Mouse (Mus musculus) kidney, postnatal 25 days (tissue): Measurements from ENCODE around the gene Itgad.

ENCODE experiments used
- DNase-seq, 2 experiments: peaks; one replicate each; pipeline ENCODE4 v3.0.0; 2021; ENCODE audit warnings: mixed read lengths in 2 of 2

Itgad gene

DNA sequence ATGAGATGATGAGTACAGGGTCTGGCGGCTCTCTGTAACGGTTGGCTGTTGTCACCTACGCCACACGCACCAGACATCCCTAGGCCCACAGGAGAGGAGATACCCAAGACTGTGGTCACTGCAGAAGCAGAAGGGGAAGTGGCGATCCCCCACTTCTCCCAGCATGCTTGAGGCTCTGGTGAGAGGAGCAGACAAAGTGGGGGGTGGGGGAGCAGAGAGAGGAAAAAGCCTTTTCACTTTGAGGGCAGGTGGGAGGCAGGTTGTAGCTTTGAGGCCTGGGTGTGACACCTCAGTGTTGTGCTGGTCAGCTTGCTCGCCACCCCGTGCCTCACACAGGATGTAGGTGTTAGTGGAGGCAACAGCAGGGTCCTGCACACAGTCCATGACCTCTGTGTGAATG lies 25.9 kb downstream of the Itgad start:
- DNase-seq = no peak

- DNase-seq = no peak
These were observed 26.4 kb downstream of the Itgad start for GRCm38 (mm10) chr7:128180546-128180945.

GRCm38 (mm10) chr7:128181691-128182090 lies 27.5 kb downstream of the Itgad start:
- DNase-seq = no peak

GRCm38 (mm10) chr7:128201607-128202006 lies 47.4 kb downstream of the Itgad start:
- DNase-seq = no peak

DNA sequence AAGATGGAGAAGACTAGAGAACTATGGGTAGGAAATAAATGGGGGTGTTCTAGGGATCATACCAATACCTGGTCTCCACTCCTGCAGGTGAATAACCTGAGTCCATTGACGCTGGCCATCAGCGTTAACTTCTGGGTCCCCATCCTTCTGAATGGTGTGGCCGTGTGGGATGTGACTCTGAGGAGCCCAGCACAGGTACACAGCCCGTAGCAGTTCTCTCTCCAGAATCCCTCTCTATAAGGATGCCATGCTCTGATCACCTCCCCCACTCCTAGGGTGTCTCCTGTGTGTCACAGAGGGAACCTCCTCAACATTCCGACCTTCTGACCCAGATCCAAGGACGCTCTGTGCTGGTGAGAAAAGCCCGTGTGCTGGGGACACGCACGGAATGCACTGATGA lies 48.9 kb downstream of the Itgad start:
- DNase-seq = no peak

- no peak for DNase-seq
These were observed 50.0 kb downstream of the Itgad start for GRCm38 (mm10) chr7:128204179-128204578.

DNA sequence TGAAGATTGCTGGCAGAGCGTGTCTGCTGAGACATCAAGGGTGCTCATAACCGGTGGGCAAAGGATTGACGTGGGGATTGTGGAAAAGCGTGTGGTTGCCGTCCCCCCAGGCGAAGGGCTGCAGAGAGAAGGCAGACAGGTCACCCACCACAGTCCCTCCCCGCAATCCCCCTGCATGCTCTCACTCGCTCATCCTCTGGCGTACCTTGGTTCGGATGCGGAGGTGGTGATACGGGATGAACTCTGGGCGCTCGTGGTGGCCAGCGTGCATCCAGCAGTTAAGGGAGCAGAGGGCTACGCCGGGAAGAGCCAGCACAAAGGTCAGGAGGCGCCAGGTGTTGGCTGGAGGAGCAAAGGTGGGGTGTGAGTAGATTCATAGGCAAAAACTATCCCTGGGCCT lies 51.5 kb downstream of the Itgad start:
- no peak for DNase-seq

- no peak for DNase-seq
These were observed 52.0 kb downstream of the Itgad start, which contains the start of gene Cox6a2 for GRCm38 (mm10) chr7:128206152-128206551. Gene Cox6a2, minus strand, starts transcription at chr7:128206387.

GRCm38 (mm10) chr7:128208187-128208586 lies 54.0 kb downstream of the Itgad start:
- DNase-seq = peak; percentile 54 to 68

GRCm38 (mm10) chr7:128209826-128210225 lies 55.6 kb downstream of the Itgad start:
- peak; percentile 53 to 75 for DNase-seq

- no peak for DNase-seq
These were observed 65.8 kb downstream of the Itgad start for GRCm38 (mm10) chr7:128219952-128220351.

GRCm38 (mm10) chr7:128220936-128221335 lies 66.8 kb downstream of the Itgad start:
- no peak for DNase-seq

DNA sequence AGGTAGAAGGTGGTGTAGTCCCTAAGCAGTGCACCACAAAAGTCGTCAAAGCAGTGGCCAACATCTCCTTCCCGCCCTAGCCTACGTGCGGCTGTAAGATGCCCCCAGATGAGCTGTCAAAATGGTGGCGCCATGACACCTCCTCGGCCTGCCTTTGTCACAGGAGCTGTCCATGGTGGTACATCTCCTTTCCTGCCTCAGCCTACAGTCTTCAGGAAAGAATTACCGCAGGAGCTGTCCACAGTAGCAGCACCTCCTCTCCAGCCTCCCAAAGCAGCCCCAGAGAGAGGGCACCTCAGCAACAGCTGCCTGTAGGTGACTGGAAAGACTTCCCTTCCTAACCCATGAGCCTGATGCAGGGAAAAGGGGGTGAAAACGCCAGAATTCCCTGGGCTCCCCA lies 77.6 kb downstream of the Itgad start:
- DNase-seq = no peak

DNA sequence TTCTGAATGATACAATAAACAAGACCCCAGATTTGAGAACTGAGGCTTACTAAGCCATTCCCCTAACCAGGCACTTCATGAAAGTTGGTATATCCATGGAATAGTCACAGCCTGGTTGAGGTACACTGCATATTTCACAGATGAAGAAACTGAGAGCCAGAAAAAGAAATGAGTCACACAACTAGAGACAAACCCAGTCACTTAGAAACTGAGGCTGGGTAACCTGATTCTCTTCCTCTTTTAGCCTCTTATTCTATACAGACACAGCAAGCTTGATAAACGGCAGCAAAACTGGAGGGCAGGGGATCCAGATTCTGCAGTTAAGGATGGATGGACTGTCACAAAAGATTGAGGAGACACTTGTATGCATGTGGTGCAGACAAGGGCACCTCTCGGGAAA lies 80.6 kb downstream of the Itgad start:
- DNase-seq = no peak

DNA sequence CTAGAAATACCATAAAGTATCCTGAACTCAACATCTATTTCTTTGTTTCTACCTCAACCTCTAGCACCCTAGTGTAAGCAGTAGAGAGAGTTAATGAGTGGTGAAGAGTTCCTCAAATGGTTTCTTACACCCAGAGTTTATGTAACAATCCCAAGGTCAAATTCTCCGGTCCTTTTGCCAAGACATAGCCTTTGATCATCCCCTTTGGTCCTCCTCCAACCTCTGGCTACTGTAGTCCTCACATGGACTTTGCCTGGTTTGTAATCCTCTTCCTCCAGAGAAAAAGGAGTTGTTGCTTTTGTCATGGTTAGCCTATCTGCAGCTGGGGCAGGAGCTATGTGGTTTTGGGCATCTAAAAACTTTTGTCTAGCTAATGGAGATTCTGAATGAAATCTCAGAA lies 81.3 kb downstream of the Itgad start:
- peak; percentile 60 to 63 for DNase-seq

- DNase-seq = no peak
These were observed 82.2 kb downstream of the Itgad start for GRCm38 (mm10) chr7:128236426-128236825.

DNA sequence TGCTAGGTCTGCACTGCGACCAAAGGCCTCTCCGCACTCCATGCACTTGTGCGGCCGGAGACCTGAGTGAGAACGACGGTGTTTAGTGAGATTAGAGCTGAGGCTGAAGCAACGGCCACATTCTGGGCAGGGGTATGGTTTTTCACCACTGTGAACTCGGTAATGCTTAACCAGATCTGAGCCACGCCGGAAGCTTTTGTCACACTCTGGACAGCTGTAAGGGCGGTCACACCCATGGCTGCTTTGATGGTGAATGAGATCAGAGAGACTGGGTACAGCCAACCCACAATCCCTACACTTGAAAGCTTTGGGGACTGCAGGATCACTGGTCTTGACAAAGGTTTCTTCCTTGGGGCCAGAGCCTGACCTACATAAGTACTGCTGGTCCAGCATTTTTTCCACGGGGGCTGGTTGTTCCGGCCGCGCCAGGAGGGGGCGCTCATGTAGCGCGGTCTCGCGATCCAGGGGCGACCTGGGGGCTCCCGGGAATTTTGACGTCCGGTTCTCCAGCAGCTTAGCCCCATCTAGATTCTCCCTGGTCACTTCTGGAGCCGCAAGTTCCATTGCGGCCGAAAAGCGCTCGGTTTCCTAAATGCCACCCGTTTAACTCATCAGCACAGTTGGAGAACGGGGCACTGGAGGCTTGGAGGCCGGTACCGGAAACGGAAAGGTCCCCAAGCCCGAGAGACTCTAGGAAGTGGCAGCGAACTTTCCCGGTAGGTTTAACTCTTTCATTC lies 82.8 kb downstream of the Itgad start, which contains the start of gene Armc5:
Gene Armc5, plus strand, starts transcription at position 487 of the 737 bp plus-strand sequence.
- DNase-seq = peak; percentile 88 to 90

GRCm38 (mm10) chr7:128237593-128237926 lies 83.4 kb downstream of the Itgad start:
- no peak for DNase-seq

- DNase-seq = peak; percentile 100
These were observed 84.0 kb downstream of the Itgad start, which contains the start of gene 9130023H24Rik for GRCm38 (mm10) chr7:128237927-128238778. Gene 9130023H24Rik, minus strand, starts transcription at chr7:128238031.

DNA sequence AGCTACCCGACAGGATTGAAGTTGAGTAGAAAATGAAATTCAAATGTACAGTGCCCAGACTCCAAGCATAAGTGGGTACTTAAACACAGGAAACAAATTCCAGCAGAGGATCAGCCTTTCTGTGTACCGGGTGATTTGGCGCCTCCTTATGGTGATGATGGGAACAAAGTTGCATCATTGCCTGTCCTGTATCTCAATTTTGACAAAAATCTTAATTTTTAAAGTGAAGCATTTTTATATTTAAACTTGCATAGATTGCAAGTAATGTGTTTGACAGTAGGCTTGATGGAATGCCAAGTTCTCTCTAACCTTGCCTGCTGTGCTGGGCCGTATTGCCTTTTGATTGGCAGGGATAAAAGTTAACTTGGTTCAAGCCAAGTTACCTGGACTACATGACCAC lies 84.8 kb downstream of the Itgad start:
- DNase-seq = peak; percentile 52 to 53

DNA sequence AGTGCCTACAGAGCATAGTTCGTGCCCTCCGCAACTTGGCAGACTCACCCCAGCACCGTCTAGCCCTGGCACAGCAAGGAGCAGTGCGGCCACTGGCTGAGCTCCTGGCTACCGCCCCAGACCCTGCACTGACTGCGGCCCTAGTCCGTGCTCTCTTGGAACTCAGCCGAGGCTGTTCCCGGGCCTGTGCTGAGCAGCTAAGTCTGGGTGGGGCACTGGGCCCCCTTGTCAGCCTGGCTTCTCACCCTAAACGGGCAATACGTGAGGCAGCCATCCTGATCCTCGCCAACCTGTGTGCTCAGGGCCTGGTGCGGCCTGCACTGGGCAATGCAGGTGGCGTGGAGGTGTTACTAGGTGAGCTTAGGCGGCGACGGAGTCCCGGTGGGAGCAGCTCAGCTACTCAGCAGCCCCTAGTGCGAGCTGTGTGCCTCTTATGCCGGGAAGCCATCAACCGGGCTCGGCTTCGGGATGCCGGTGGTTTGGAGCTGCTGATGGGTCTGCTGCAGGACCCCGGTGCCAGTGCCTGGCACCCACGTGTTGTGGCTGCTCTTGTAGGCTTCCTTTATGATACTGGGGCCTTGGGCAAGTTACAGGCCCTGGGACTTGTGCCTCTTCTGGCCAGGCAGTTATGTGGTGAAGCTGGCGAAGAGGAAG lies 86.1 kb downstream of the Itgad start:
- DNase-seq = peak in 1 of 2 experiments; percentile 39

DNA sequence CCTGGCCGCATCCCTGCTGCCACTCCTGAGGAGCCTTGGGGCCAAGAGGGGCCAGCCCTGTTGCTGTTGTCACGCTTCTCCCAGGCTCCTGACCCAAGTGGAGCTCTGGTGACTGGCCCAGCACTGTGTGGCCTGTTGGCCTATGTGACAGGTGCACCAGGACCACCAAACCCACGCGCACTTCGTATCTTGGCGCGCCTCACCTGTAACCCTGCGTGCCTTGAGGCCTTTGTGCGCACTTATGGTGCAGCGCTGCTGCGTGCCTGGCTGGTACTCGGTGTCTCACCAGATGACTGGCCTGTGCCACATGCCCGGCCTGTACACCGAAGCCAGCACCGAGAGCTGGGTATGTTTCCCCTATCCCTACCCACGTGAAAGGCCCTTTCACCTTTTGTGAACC lies 88.2 kb downstream of the Itgad start:
- peak in 1 of 2 experiments; percentile 37 for DNase-seq

GRCm38 (mm10) chr7:128243921-128244320 lies 89.7 kb downstream of the Itgad start:
- peak in 1 of 2 experiments; percentile 46 for DNase-seq
